In genomic region chr2:173024392-173024791, GRCm38 (mm10) we compare ENCODE assay signal across 8 mouse cellular contexts. TPM values are rescaled to one million over a fixed set of nuclear protein-coding genes. Genes with fewer than 3 reads are reported as not detected.
DNase-seq lines count a peak whose midpoint lies in the region; ATAC-seq and TF ChIP-seq lines count a peak whose summit lies in the region.
"Had no signal": no experiment of that assay in that cellular context is flagged by ENCODE, and none has a peak within 500 bp of the region (broad histone marks: within the 10 kb centered on the region; RNA-seq: fewer than 3 reads in every experiment).

No protein-coding gene starts in this region.

- no peak for DNase-seq in heart, postnatal 0 days (ENCODE audit: low spot score)
- DNase-seq in heart, adult 9 months (ENCODE audit: low spot score in 2 of 2): no peak
- DNase-seq in CH12.LX (ENCODE audit: extremely low read depth) (no peak), liver (peak; percentile 32)
- DNase-seq in embryonic facial prominence, embryonic 11.5 days (ENCODE audit: low spot score): no peak
- DNase-seq in B cell, adult 2 months: no peak

- no peak for TF ChIP-seq POLR2A in CH12.LX (IDR thresholded peaks at IDR 0.05; ENCODE audit: low read depth, low read length)

- peaks cover 37% of the 10 kb centered on the region; the same call in 1 of the 2 replicates for H3K36me3 ChIP-seq in heart, postnatal 0 days (replicated peaks; ENCODE audit: control insufficient read depth, insufficient read depth, low read length)
- peaks cover 31 to 63% of the 10 kb centered on the region in 2 experiments for H3K36me3 ChIP-seq in CH12.LX (replicated peaks in 1 of 2; ENCODE audit: control insufficient read depth in 1 of 2, insufficient read depth in 1 of 2, low read length in 1 of 2)
- H3K36me3 ChIP-seq in embryonic facial prominence, embryonic 11.5 days (replicated peaks; ENCODE audit: control insufficient read depth, insufficient read depth, low read depth, low read length): no peaks in the 10 kb centered on the region; the same call in 1 of the 2 replicates

- H3K4me2 ChIP-seq in heart, postnatal 0 days (ENCODE audit: low read depth, low read length): peak overlapping the region; percentile 94
- H3K4me2 ChIP-seq in CH12.LX (ENCODE audit: insufficient read depth, low read depth, poor library complexity, severe bottlenecking): 0 out of 2 replicates have a peak overlapping the region, but pooled peaks have one; percentile 70
- 0 out of 2 replicates have a peak overlapping the region, but pooled peaks have one; percentile 5 for H3K4me2 ChIP-seq in embryonic facial prominence, embryonic 11.5 days (ENCODE audit: low read depth, low read length)

- H3K9ac ChIP-seq in heart, postnatal 0 days (replicated peaks; ENCODE audit: low read depth, low read length): peak overlapping the region; percentile 68; the same call in 1 of the 2 replicates
- no peak overlapping the region for H3K9ac ChIP-seq in CH12.LX (ENCODE audit: insufficient read depth, low read depth)
- no peak overlapping the region for H3K9ac ChIP-seq in embryonic facial prominence, embryonic 11.5 days (replicated peaks; ENCODE audit: low read length)

- H3K79me2 ChIP-seq in CH12.LX (replicated peaks; ENCODE audit: control insufficient read depth, extremely low read depth, insufficient read depth, poor library complexity, severe bottlenecking): peaks cover 24% of the 10 kb centered on the region

- in situ Hi-C loops in CH12.LX (cut with MboI; ENCODE audit: low pct_ligation_motif_present, low pct_unique_long_range_greater_than_20kb, low sequenced_read_pairs): loop anchor here (25.0 kb wide), 1 partner anchor 138 kb away; the partner anchor contains the start of gene Pck1

- no peaks in the 10 kb centered on the region for H3K27me3 ChIP-seq in heart, postnatal 0 days (ENCODE audit: control insufficient read depth, insufficient read depth, low read length)
- H3K27me3 ChIP-seq in CH12.LX (replicated peaks): peaks cover 6% of the 10 kb centered on the region
- H3K27me3 ChIP-seq in embryonic facial prominence, embryonic 11.5 days (ENCODE audit: control insufficient read depth, insufficient read depth, low read length): peaks cover 8% of the 10 kb centered on the region
- H3K27me3 ChIP-seq: Patski had no signal

- TF ChIP-seq EP300 in heart, postnatal 0 days (IDR thresholded peaks at IDR 0.05; ENCODE audit: low read depth): no peak
- no peak for TF ChIP-seq EP300 in CH12.LX (IDR thresholded peaks at IDR 0.05; ENCODE audit: low read length)

- dilution Hi-C loops in CH12.LX (cut with MboI; ENCODE audit: extremely low pct_ligation_motif_present, extremely low pct_unique_long_range_greater_than_20kb, low sequenced_read_pairs): no loop called here

- no peak for TF ChIP-seq CTCF in heart, postnatal 0 days (IDR thresholded peaks at IDR 0.05; ENCODE audit: low read depth)
- TF ChIP-seq CTCF in CH12.LX (conservative IDR thresholded peaks at IDR 0.05 in 1 of 2, IDR thresholded peaks at IDR 0.05 in 1 of 2; ENCODE audit: low read depth in 2 of 2, low read length in 2 of 2): no peak

- peaks cover 68% of the 10 kb centered on the region for H3K4me1 ChIP-seq in heart, postnatal 0 days (ENCODE audit: control insufficient read depth, insufficient read depth)
- H3K4me1 ChIP-seq in CH12.LX (ENCODE audit: control insufficient read depth in 1 of 2, insufficient read depth in 2 of 2): peaks cover 59 to 84% of the 10 kb centered on the region in 2 experiments
- H3K4me1 ChIP-seq in embryonic facial prominence, embryonic 11.5 days (ENCODE audit: control insufficient read depth, insufficient read depth, low read length): peaks cover 4% of the 10 kb centered on the region

- H3K9me3 ChIP-seq in heart, postnatal 0 days (replicated peaks; ENCODE audit: control insufficient read depth, low read length): no peaks in the 10 kb centered on the region
- H3K9me3 ChIP-seq in CH12.LX (replicated peaks; ENCODE audit: low read length): no peaks in the 10 kb centered on the region
- no peaks in the 10 kb centered on the region for H3K9me3 ChIP-seq in embryonic facial prominence, embryonic 11.5 days (replicated peaks; ENCODE audit: control insufficient read depth, low read length)

- 45% methylated on average over 8 of the region's 8 CpGs for WGBS in heart, postnatal 0 days
- WGBS in embryonic facial prominence, embryonic 11.5 days: 72% methylated on average over 8 of the region's 8 CpGs

- TF ChIP-seq RAD21 in CH12.LX (IDR thresholded peaks at IDR 0.05; ENCODE audit: low read depth, low read length): no peak

- ATAC-seq in heart, postnatal 0 days (ENCODE audit: insufficient read depth, low read depth): no peak
- ATAC-seq in embryonic facial prominence, embryonic 11.5 days (replicated peaks; ENCODE audit: insufficient number of reproducible peaks, low FRiP score, low TSS enrichment, low read depth): no peak
- ATAC-seq in erythroid progenitor cell, adult 5-6 weeks (replicated peaks; ENCODE audit: low FRiP score, poor library complexity, severe bottlenecking): no peak

- peak overlapping the region; percentile 13; the same call in 1 of the 2 replicates for H3K27ac ChIP-seq in heart, postnatal 0 days (ENCODE audit: low read depth)
- no peak overlapping the region for H3K27ac ChIP-seq in CH12.LX (ENCODE audit: insufficient read depth, low read depth)
- no peak overlapping the region for H3K27ac ChIP-seq in embryonic facial prominence, embryonic 11.5 days (replicated peaks; ENCODE audit: low read depth, low read length)

- H3K4me3 ChIP-seq in heart, postnatal 0 days (ENCODE audit: low read depth, low read length): peak overlapping the region; percentile 87
- H3K4me3 ChIP-seq in CH12.LX (replicated peaks in 1 of 3; ENCODE audit: low read depth in 2 of 3, low read length in 2 of 3, poor library complexity in 1 of 3): peak overlapping the region in 2 of 3 experiments; percentile 18 to 79
- no peak overlapping the region for H3K4me3 ChIP-seq in embryonic facial prominence, embryonic 11.5 days (ENCODE audit: low read depth, low read length)

TF ChIP-seq in CH12.LX, 34 proteins besides CTCF, POLR2A, EP300 and RAD21:
- no peak for TF ChIP-seq ELF1 (IDR thresholded peaks at IDR 0.05; ENCODE audit: low read depth, low read length)
- TF ChIP-seq USF2 (conservative IDR thresholded peaks at IDR 0.05; ENCODE audit: low read depth, low read length): no peak
- TF ChIP-seq JUND (conservative IDR thresholded peaks at IDR 0.05; ENCODE audit: low read depth, low read length): no peak
- TF ChIP-seq TBP (conservative IDR thresholded peaks at IDR 0.05; ENCODE audit: low read depth, low read length): no peak
- TF ChIP-seq NELFE (IDR thresholded peaks at IDR 0.05; ENCODE audit: low read depth, low read length): no peak
- TF ChIP-seq USF1 (IDR thresholded peaks at IDR 0.05; ENCODE audit: low read depth, low read length): no peak
- TF ChIP-seq TCF12 (IDR thresholded peaks at IDR 0.05; ENCODE audit: low read depth, low read length): no peak
- TF ChIP-seq ZNF384 (IDR thresholded peaks at IDR 0.05; ENCODE audit: low read depth, low read length): no peak
- TF ChIP-seq MAX (IDR thresholded peaks at IDR 0.05; ENCODE audit: low read length): no peak
- no peak for TF ChIP-seq MYC (IDR thresholded peaks at IDR 0.05; ENCODE audit: low read depth, low read length)
- TF ChIP-seq JUN (IDR thresholded peaks at IDR 0.05; ENCODE audit: insufficient read depth, low read depth, low read length): no peak
- TF ChIP-seq MEF2A (IDR thresholded peaks at IDR 0.05; ENCODE audit: borderline replicate concordance, low read depth, low read length): no peak
- no peak for TF ChIP-seq ETS1 (conservative IDR thresholded peaks at IDR 0.05; ENCODE audit: low read depth, low read length)
- no peak for TF ChIP-seq CHD1 (IDR thresholded peaks at IDR 0.05; ENCODE audit: low read depth, low read length)

RNA-seq across cellular contexts. Expression of gene Rbm38, which starts 4.1 kb away (rescaled TPM):
- total RNA-seq in heart, postnatal 0 days (2014; rRNA removed; ENCODE audit: low replicate concordance): 85.0 and 119 TPM in 2 replicates
- polyA plus RNA-seq in heart, postnatal 0 days (2015; fragmentation: Nextera tagmentation; extraction: Ambion mirVana): 122 and 135 TPM in 2 replicates
- total RNA-seq in CH12.LX (2012; rRNA removed) (19.4 and 20.7 TPM in 2 replicates), CH12.LX (2014; rRNA removed) (11.3 and 14.4 TPM in 2 replicates)
- 83.9 and 85.4 TPM in 2 replicates for polyA plus RNA-seq in CH12.LX (2012; ENCODE audit: insufficient read length, low read depth)
- polyA plus RNA-seq in embryonic facial prominence, embryonic 11.5 days (2014; fragmentation: Nextera tagmentation; extraction: Ambion mirVana): 46.6 and 56.5 TPM in 2 replicates
- 671 and 849 TPM in 2 replicates for total RNA-seq in erythroid progenitor cell, adult 5-6 weeks (2015; ENCODE audit: low replicate concordance)
- 216 and 291 TPM in 2 replicates for total RNA-seq in erythroid progenitor cell, adult 5-6 weeks (2017; ENCODE audit: low replicate concordance)

RNA-seq across cellular contexts. Expression of gene Rae1, which starts 24.5 kb away (rescaled TPM):
- total RNA-seq in heart, postnatal 0 days (2014; rRNA removed; ENCODE audit: low replicate concordance): 80.2 and 83.4 TPM in 2 replicates
- 70.5 and 76.7 TPM in 2 replicates for polyA plus RNA-seq in heart, postnatal 0 days (2015; fragmentation: Nextera tagmentation; extraction: Ambion mirVana)
- total RNA-seq in CH12.LX (2012; rRNA removed): 86.3 and 97.7 TPM in 2 replicates
- 114 and 115 TPM in 2 replicates for total RNA-seq in CH12.LX (2014; rRNA removed)
- 86.1 and 95.0 TPM in 2 replicates for polyA plus RNA-seq in CH12.LX (2012; ENCODE audit: insufficient read length, low read depth)
- polyA plus RNA-seq in embryonic facial prominence, embryonic 11.5 days (2014; fragmentation: Nextera tagmentation; extraction: Ambion mirVana): 155 and 158 TPM in 2 replicates
- 42.3 and 93.0 TPM in 2 replicates for total RNA-seq in erythroid progenitor cell, adult 5-6 weeks (2015; ENCODE audit: low replicate concordance)
- total RNA-seq in erythroid progenitor cell, adult 5-6 weeks (2017; ENCODE audit: low replicate concordance): 40.6 and 66.0 TPM in 2 replicates

RNA-seq across cellular contexts. Expression of gene Spo11, which starts 46.9 kb away (rescaled TPM):
- total RNA-seq in heart, postnatal 0 days (2014; rRNA removed; ENCODE audit: low replicate concordance): 19.1 TPM in 1 of 2 replicates, not detected in the other
- polyA plus RNA-seq in heart, postnatal 0 days (2015; fragmentation: Nextera tagmentation; extraction: Ambion mirVana): 0.18 TPM in 1 of 2 replicates, not detected in the other
- 0.13 and 0.34 TPM in 2 replicates for total RNA-seq in CH12.LX (2012; rRNA removed)
- total RNA-seq in CH12.LX (2014; rRNA removed): not detected in 2 replicates
- polyA plus RNA-seq in CH12.LX (2012; ENCODE audit: insufficient read length, low read depth): 0.08 and 0.16 TPM in 2 replicates
- polyA plus RNA-seq in embryonic facial prominence, embryonic 11.5 days (2014; fragmentation: Nextera tagmentation; extraction: Ambion mirVana): 0.94 and 1.4 TPM in 2 replicates
- total RNA-seq in erythroid progenitor cell, adult 5-6 weeks (2015; ENCODE audit: low replicate concordance): not detected in 2 replicates
- total RNA-seq in erythroid progenitor cell, adult 5-6 weeks (2017; ENCODE audit: low replicate concordance): not detected in 2 replicates

Comparison
In these comparisons a context has a peak if more than half of its experiments do, and no peak if none do; other contexts are left out.
1. H3K4me2 ChIP-seq: peak in every context shown above with its lines; median percentile 94 in heart, postnatal 0 days; 70 in CH12.LX; 5 in embryonic facial prominence, embryonic 11.5 days.